Mouse (Mus musculus) heart, embryonic 16.5 days (tissue): ENCODE data around the gene Tmem140. TPM values are rescaled to one million over a fixed set of nuclear protein-coding genes. Genes with fewer than 3 reads are reported as not detected.
A peak's percentile ranks its signal among the peaks of the same experiment; 100 is the strongest.

ENCODE experiments used
- ATAC-seq: fragments of 200-750 bp; cut with Nextera tagmentation; replicated peaks from 2 replicates; pipeline ENCODE4 v1.8.0; 2017; ENCODE audit warnings: moderate number of reproducible peaks; ENCODE audit not compliant: insufficient read depth, low FRiP score; ENCODE audit errors: extremely low read depth
- H3K27ac ChIP-seq: fragments of 300-500 bp; sonication (generic); 2 replicates; pipeline ENCODE4 v1.5.1; 2014; ENCODE audit warnings: mild to moderate bottlenecking, low read length, control low read depth, moderate library complexity
- H3K27me3 ChIP-seq: fragments of 300-500 bp; sonication (generic); 2 replicates; pipeline ENCODE4 v1.6.1; 2014; ENCODE audit warnings: low read length, mixed read lengths; ENCODE audit not compliant: control insufficient read depth, insufficient read depth
- H3K36me3 ChIP-seq: fragments of 300-500 bp; sonication (generic); 2 replicates; pipeline ENCODE4 v1.6.1; 2014; ENCODE audit not compliant: control insufficient read depth, insufficient read depth
- H3K4me1 ChIP-seq: fragments of 300-500 bp; sonication (generic); 2 replicates; pipeline ENCODE4 v1.6.1; 2014; ENCODE audit warnings: low read length, mixed read lengths; ENCODE audit not compliant: control insufficient read depth, insufficient read depth
- H3K4me2 ChIP-seq: fragments of 300-500 bp; sonication (generic); 2 replicates; pipeline ENCODE4 v1.6.1; 2014; ENCODE audit warnings: low read depth, mild to moderate bottlenecking, control low read depth, low read length
- H3K4me3 ChIP-seq: fragments of 300-500 bp; sonication (generic); 2 replicates; pipeline ENCODE4 v1.5.1; 2014; ENCODE audit warnings: mild to moderate bottlenecking, control low read depth, low read length
- H3K9ac ChIP-seq: fragments of 300-500 bp; sonication (generic); 2 replicates; pipeline ENCODE4 v1.6.1; 2014; ENCODE audit warnings: low read length, control low read depth
- H3K9me3 ChIP-seq: fragments of 300-500 bp; sonication (generic); replicated peaks from 2 replicates; pipeline ENCODE4 v1.6.1; 2016; ENCODE audit warnings: low read length; ENCODE audit not compliant: control insufficient read depth
- WGBS: fragments of 180-500 bp; shearing (Covaris S2); extraction: QIAGEN DNeasy Blood & Tissue Kit; methylation state at CpG from one replicate; pipeline ENCODE4 v1.1.7; 2014; 5-methylcytosine and 5-hydroxymethylcytosine counted together
- polyA plus RNA-seq: library from polyadenylated mRNA; unstranded; fragments of >200 nt; fragmentation: Nextera tagmentation; extraction: Ambion mirVana; gene quantifications from 2 replicates; pipeline ENCODE4 v1.2.1, GENCODE M21; 2015

The Tmem140 gene
- polyA plus RNA-seq, 1 experiment from 2014 or later, result 2.5 TPM

- WGBS, result under 1% methylated on average over 63 of the region's 64 CpGs
- H3K9ac ChIP-seq, result peak within 1 kb of the TSS; percentile 80
Measured at GRCm38 (mm10) chr6:34910371-34911219, 47.6 kb downstream of the Tmem140 start, which contains the start of gene Wdr91. Gene Wdr91, minus strand, starts transcription at chr6:34910876.

GRCm38 (mm10) chr6:34913341-34914040 lies 50.5 kb downstream of the Tmem140 start:
- H3K27me3 ChIP-seq, result no peaks in the 10 kb centered on the region
- H3K4me3 ChIP-seq, result no peak overlapping the region
- H3K36me3 ChIP-seq, result 0 out of 2 replicates have a peak, but pooled peaks cover 2% of the 10 kb centered on the region
- ATAC-seq, result no peak
- no peaks in the 10 kb centered on the region for H3K9me3 ChIP-seq
- no peak overlapping the region for H3K27ac ChIP-seq
- H3K4me2 ChIP-seq, result no peak overlapping the region
- H3K4me1 ChIP-seq, result peaks cover 12% of the 10 kb centered on the region
- WGBS, result 80% methylated on average over 13 of the region's 13 CpGs
- no peak overlapping the region for H3K9ac ChIP-seq

More at GRCm38 (mm10) chr6:34910371-34911219, 47.6 kb downstream of the Tmem140 start, which contains the start of gene Wdr91:
- peak; percentile 95 for ATAC-seq
- Histone ChIP-seq H3K27ac (peak within 1 kb of the TSS; percentile 87), H3K27me3 (no peaks in the 10 kb centered on the region), H3K36me3 (peaks cover 19% of the 10 kb centered on the region), H3K4me3 (peak within 1 kb of the TSS; percentile 83), H3K4me2 (peak within 1 kb of the TSS; percentile 77), H3K9me3 (no peaks in the 10 kb centered on the region), H3K4me1 (peaks cover 16% of the 10 kb centered on the region)

GRCm38 (mm10) chr6:34914462-34914861 lies 51.5 kb downstream of the Tmem140 start:
- Histone ChIP-seq H3K27ac (no peak overlapping the region), H3K9me3 (no peaks in the 10 kb centered on the region), H3K9ac (no peak overlapping the region), H3K27me3 (no peaks in the 10 kb centered on the region), H3K4me2 (no peak overlapping the region), H3K4me1 (peaks cover 7% of the 10 kb centered on the region), H3K36me3 (no peaks in the 10 kb centered on the region), H3K4me3 (no peak overlapping the region)
- 80% methylated on average over 3 of the region's 3 CpGs for WGBS
- ATAC-seq, result no peak

GRCm38 (mm10) chr6:34919146-34919545 lies 56.2 kb downstream of the Tmem140 start:
- Histone ChIP-seq H3K4me3 (no peak overlapping the region), H3K9me3 (no peaks in the 10 kb centered on the region), H3K27me3 (no peaks in the 10 kb centered on the region), H3K4me1 (no peaks in the 10 kb centered on the region), H3K27ac (no peak overlapping the region), H3K4me2 (no peak overlapping the region), H3K36me3 (no peaks in the 10 kb centered on the region), H3K9ac (no peak overlapping the region)
- no peak for ATAC-seq
- WGBS, result 79% methylated on average over 7 of the region's 7 CpGs

- Histone ChIP-seq H3K27me3 (no peaks in the 10 kb centered on the region), H3K27ac (no peak within 1 kb of the TSS), H3K36me3 (no peaks in the 10 kb centered on the region), H3K4me1 (no peaks in the 10 kb centered on the region), H3K9ac (no peak within 1 kb of the TSS), H3K9me3 (no peaks in the 10 kb centered on the region), H3K4me2 (no peak within 1 kb of the TSS), H3K4me3 (no peak within 1 kb of the TSS)
- 44% methylated on average over 10 of the region's 10 CpGs for whole genome bisulfite sequencing
- no peak for ATAC-seq
Measured at GRCm38 (mm10) chr6:34919956-34920355, 57.0 kb downstream of the Tmem140 start, which contains the start of gene Stra8. Gene Stra8, plus strand, starts transcription at chr6:34920163.

- WGBS, result 88% methylated on average over 12 of the region's 12 CpGs
- ATAC-seq, result no peak
- Histone ChIP-seq H3K9ac (no peak overlapping the region), H3K4me1 (no peaks in the 10 kb centered on the region), H3K36me3 (no peaks in the 10 kb centered on the region), H3K27me3 (no peaks in the 10 kb centered on the region), H3K4me3 (no peak overlapping the region), H3K9me3 (no peaks in the 10 kb centered on the region), H3K27ac (no peak overlapping the region), H3K4me2 (no peak overlapping the region)
Measured at GRCm38 (mm10) chr6:34920631-34921030, 57.7 kb downstream of the Tmem140 start.

- Histone ChIP-seq H3K36me3 (no peaks in the 10 kb centered on the region), H3K4me3 (no peak overlapping the region), H3K27ac (no peak overlapping the region), H3K4me1 (no peaks in the 10 kb centered on the region), H3K27me3 (no peaks in the 10 kb centered on the region), H3K9me3 (no peaks in the 10 kb centered on the region), H3K9ac (no peak overlapping the region), H3K4me2 (no peak overlapping the region)
- peak; percentile 68 for ATAC-seq
- 45% methylated on average over 14 of the region's 14 CpGs for WGBS
Measured at GRCm38 (mm10) chr6:34921941-34922340, 59.0 kb downstream of the Tmem140 start.
